Comparison of ENCODE assay signal across 9 mouse cellular contexts in genomic region chr13:29414470-29414869, GRCm38 (mm10).
A peak's percentile ranks its signal among the peaks of the same experiment; 100 is the strongest.
DNase-seq lines count a peak whose midpoint lies in the region; ATAC-seq lines count a peak whose summit lies in the region.
"Had no signal": no experiment of that assay in that cellular context is flagged by ENCODE, and none has a peak within 500 bp of the region (broad histone marks: within the 10 kb centered on the region; RNA-seq: fewer than 3 reads in every experiment).

No protein-coding gene starts in this region.

- H3K4me2 ChIP-seq in hindbrain, embryonic 14.5 days (replicated peaks) = no peak overlapping the region
- H3K4me2 ChIP-seq in neural tube, embryonic 15.5 days = no peak overlapping the region
- H3K4me2 ChIP-seq: liver, embryonic 13.5 days had no signal

- H3K4me3 ChIP-seq in hindbrain, embryonic 14.5 days (replicated peaks; ENCODE audit: low read length) = no peak overlapping the region
- no peak overlapping the region for H3K4me3 ChIP-seq in neural tube, embryonic 15.5 days (replicated peaks)
- H3K4me3 ChIP-seq: liver, embryonic 13.5 days had no signal

- intact Hi-C loops in heart, postnatal 25 days (cut with DNase I) = loop anchor here (10.0 kb wide), 1 partner anchor 420 kb away; no protein-coding TSS in a partner anchor

- peaks cover 40% of the 10 kb centered on the region for H3K4me1 ChIP-seq in hindbrain, embryonic 14.5 days (replicated peaks; ENCODE audit: control insufficient read depth, insufficient read depth, low read length)
- H3K4me1 ChIP-seq in neural tube, embryonic 15.5 days = peaks cover 33% of the 10 kb centered on the region
- H3K4me1 ChIP-seq: liver, embryonic 13.5 days had no signal

- peak; percentile 97 for DNase-seq in heart, adult 11 months
- no peak for DNase-seq in heart, postnatal 25 days (ENCODE audit: low spot score)
- DNase-seq in heart, adult 9 months (ENCODE audit: low spot score in 2 of 2) = peak; percentile 53 to 78
- no peak for DNase-seq in hindbrain, embryonic 14.5 days (ENCODE audit: low spot score)
- no peak for DNase-seq in thymus, postnatal 4 days
- no peak for DNase-seq in kidney, postnatal 36 days
- no peak for DNase-seq in T-cell, adult 2 months (ENCODE audit: low spot score)
- DNase-seq: liver, embryonic 13.5 days had no signal

- no peak for ATAC-seq in hindbrain, embryonic 14.5 days (ENCODE audit: low FRiP score)
- no peak for ATAC-seq in neural tube, embryonic 15.5 days (ENCODE audit: low FRiP score)

- no peaks in the 10 kb centered on the region for H3K36me3 ChIP-seq in hindbrain, embryonic 14.5 days (replicated peaks; ENCODE audit: control insufficient read depth, insufficient read depth)
- H3K36me3 ChIP-seq in neural tube, embryonic 15.5 days = no peaks in the 10 kb centered on the region
- H3K36me3 ChIP-seq: liver, embryonic 13.5 days had no signal

- no peaks in the 10 kb centered on the region for H3K27me3 ChIP-seq in hindbrain, embryonic 14.5 days (ENCODE audit: control insufficient read depth, insufficient read depth, low read length)
- no peaks in the 10 kb centered on the region for H3K27me3 ChIP-seq in neural tube, embryonic 15.5 days (replicated peaks)
- H3K27me3 ChIP-seq: liver, embryonic 13.5 days had no signal

- no peaks in the 10 kb centered on the region for H3K9me3 ChIP-seq in hindbrain, embryonic 14.5 days (ENCODE audit: control insufficient read depth, low read length)
- H3K9me3 ChIP-seq in neural tube, embryonic 15.5 days (replicated peaks) = no peaks in the 10 kb centered on the region
- H3K9me3 ChIP-seq: liver, embryonic 13.5 days had no signal

- 25% methylated on average over 3 of the region's 3 CpGs for WGBS in hindbrain, embryonic 14.5 days
- WGBS in neural tube, embryonic 15.5 days = 19% methylated on average over 3 of the region's 3 CpGs

- no peak overlapping the region for H3K9ac ChIP-seq in hindbrain, embryonic 14.5 days
- H3K9ac ChIP-seq in neural tube, embryonic 15.5 days (replicated peaks) = 0 out of 2 replicates have a peak overlapping the region, but pooled peaks have one; percentile 23
- H3K9ac ChIP-seq: liver, embryonic 13.5 days had no signal

- peak overlapping the region; percentile 75 for H3K27ac ChIP-seq in hindbrain, embryonic 14.5 days
- H3K27ac ChIP-seq in neural tube, embryonic 15.5 days (replicated peaks) = peak overlapping the region; percentile 52
- H3K27ac ChIP-seq: liver, embryonic 13.5 days had no signal

Comparison
In these comparisons a context has a peak if more than half of its experiments do, and no peak if none do; other contexts are left out.
1. DNase-seq: peak in heart, adult 11 months (single experiment) and heart, adult 9 months (2 of 2); none in heart, postnatal 25 days (single experiment), hindbrain, embryonic 14.5 days (single experiment), thymus, postnatal 4 days (single experiment), kidney, postnatal 36 days (0 of 2) and T-cell, adult 2 months (single experiment).